Mouse (Mus musculus) embryonic stem cell, embryonic (primary cell): ENCODE measurements around the gene B3gntl1.

Source experiments
- CTCF ChIA-PET, 4 experiments: fragments of 300-600 bp in 2 of 4; fragments of 350-600 bp in 2 of 4; sonication (Branson Sonifier 250); formaldehyde crosslinking; loops; one replicate each; lab custom pipeline; 2022; ENCODE audit warnings: inconsistent platforms in 2 of 4; lab: Charles Lee
- POLR2A ChIA-PET, 4 experiments: fragments of 300-600 bp in 2 of 4; fragments of 350-600 bp in 2 of 4; sonication (Branson Sonifier 250); formaldehyde crosslinking; loops; one replicate each; lab custom pipeline; 2022; ENCODE audit warnings: antibody characterized with exemption in 4 of 4, inconsistent platforms in 1 of 4; lab: Charles Lee

Gene B3gntl1

GRCm38 (mm10) chr11:121672990-121673572 is at the start of gene B3gntl1:
B3gntl1 (minus strand) TSS chr11:121673153.
- ChIA-PET POLR2A (interaction anchor here (0.6 to 3.8 kb wide), 96 partner anchors 8 to 1543 kb away, joined by 3 to 70 read pairs (median 4); partner anchors contain the start of genes Metrnl (in 3 of the 4), Tbcd (in 3 of the 4), Zfp750 (in 3 of the 4) and Foxk2 (in 2 of the 4)), CTCF (interaction anchor here in 3 of 4 experiments (0.6 to 2.1 kb wide), 7 partner anchors 9 to 436 kb away, joined by 3 to 5 read pairs (median 3); partner anchors contain the start of genes Metrnl (in 1 of the 3) and Narf (in 1 of the 3))

- POLR2A ChIA-PET: interaction anchor here in 1 of 4 experiments (1.0 kb wide), 1 partner anchor 19 kb away, joined by 3 read pairs; no protein-coding TSS in a partner anchor
- CTCF ChIA-PET: interaction anchor here in 1 of 4 experiments (0.6 kb wide), 1 partner anchor 31 kb away, joined by 3 read pairs; no protein-coding TSS in a partner anchor
Measured at GRCm38 (mm10) chr11:121722434-121722833, 49.5 kb upstream of the B3gntl1 start.

GRCm38 (mm10) chr11:121720752-121721151 is 47.8 kb upstream of the B3gntl1 start:
- ChIA-PET POLR2A (no interaction called here), CTCF (no interaction called here)

GRCm38 (mm10) chr11:121717724-121718123 is 44.8 kb upstream of the B3gntl1 start:
- ChIA-PET CTCF (interaction anchor here in 1 of 4 experiments (0.6 kb wide), 1 partner anchor 12 kb away, joined by 4 read pairs; no protein-coding TSS in a partner anchor), POLR2A (no interaction called here)

GRCm38 (mm10) chr11:121714745-121715485 is 42.0 kb upstream of the B3gntl1 start:
- ChIA-PET CTCF (no interaction called here), POLR2A (interaction anchor here in 1 of 4 experiments (1.5 kb wide), 1 partner anchor 42 kb away, joined by 3 read pairs; the partner anchor contains the start of gene B3gntl1)

GRCm38 (mm10) chr11:121713569-121713968 is 40.6 kb upstream of the B3gntl1 start:
- ChIA-PET CTCF (no interaction called here), POLR2A (no interaction called here)

- CTCF ChIA-PET: no interaction called here
- POLR2A ChIA-PET: interaction anchor here in 1 of 4 experiments (1.3 kb wide), 1 partner anchor 40 kb away, joined by 3 read pairs; the partner anchor contains the start of gene B3gntl1
Measured at GRCm38 (mm10) chr11:121712987-121713386, 40.0 kb upstream of the B3gntl1 start.

GRCm38 (mm10) chr11:121710245-121710644 is 37.3 kb upstream of the B3gntl1 start:
- ChIA-PET POLR2A (interaction anchor here in 2 of 4 experiments (1.0 to 2.2 kb wide), 3 partner anchors 9 to 37 kb away, joined by 3 to 8 read pairs (median 3); partner anchors contain the start of genes B3gntl1 (in 1 of the 2) and Metrnl (in 1 of the 2)), CTCF (interaction anchor here in 1 of 4 experiments (1.5 kb wide), 1 partner anchor 15 kb away, joined by 3 read pairs; no protein-coding TSS in a partner anchor)

GRCm38 (mm10) chr11:121709278-121709677 is 36.3 kb upstream of the B3gntl1 start:
- ChIA-PET POLR2A (interaction anchor here in 2 of 4 experiments (1.0 to 2.2 kb wide), 3 partner anchors 36 kb away, joined by 3 to 8 read pairs (median 4); partner anchors contain the start of gene B3gntl1 (in 1 of the 2)), CTCF (interaction anchor here in 1 of 4 experiments (1.5 kb wide), 1 partner anchor 14 kb away, joined by 3 read pairs; no protein-coding TSS in a partner anchor)

GRCm38 (mm10) chr11:121706521-121707005 is 33.6 kb upstream of the B3gntl1 start:
- ChIA-PET POLR2A (interaction anchor here in 1 of 4 experiments (0.8 kb wide), 1 partner anchor 100 kb away, joined by 5 read pairs; no protein-coding TSS in a partner anchor), CTCF (interaction anchor here in 1 of 4 experiments (0.6 kb wide), 1 partner anchor 435 kb away, joined by 4 read pairs; no protein-coding TSS in a partner anchor)

- CTCF ChIA-PET: interaction anchor here in 3 of 4 experiments (0.5 to 2.5 kb wide), 4 partner anchors 14 to 142 kb away, joined by 3 to 7 read pairs (median 4); no protein-coding TSS in a partner anchor
- POLR2A ChIA-PET: interaction anchor here in 2 of 4 experiments (0.6 to 4.6 kb wide), 9 partner anchors 19 to 584 kb away, joined by 3 to 70 read pairs (median 3); partner anchors contain the start of gene B3gntl1 (in 2 of the 2)
Measured at GRCm38 (mm10) chr11:121703619-121704215, 30.8 kb upstream of the B3gntl1 start.

- POLR2A ChIA-PET: interaction anchor here in 2 of 4 experiments (0.6 to 4.6 kb wide), 14 partner anchors 11 to 583 kb away, joined by 3 to 70 read pairs (median 4); partner anchors contain the start of genes B3gntl1 (in 2 of the 2), Narf (in 1 of the 2) and Ptchd3 (in 1 of the 2)
- CTCF ChIA-PET: interaction anchor here in 2 of 4 experiments (0.9 to 2.5 kb wide), 5 partner anchors 13 to 144 kb away, joined by 3 to 7 read pairs (median 3); partner anchors contain the start of gene B3gntl1 (in 1 of the 2)
Measured at GRCm38 (mm10) chr11:121702895-121703618, 30.1 kb upstream of the B3gntl1 start.

GRCm38 (mm10) chr11:121702111-121702894 is 29.4 kb upstream of the B3gntl1 start:
- ChIA-PET CTCF (interaction anchor here in 3 of 4 experiments (0.6 to 2.5 kb wide), 9 partner anchors 29 to 1763 kb away, joined by 3 to 7 read pairs (median 3); partner anchors contain the start of gene B3gntl1 (in 1 of the 3)), POLR2A (interaction anchor here in 3 of 4 experiments (0.9 to 4.6 kb wide), 16 partner anchors 10 to 465 kb away, joined by 3 to 70 read pairs (median 4); partner anchors contain the start of genes B3gntl1 (in 3 of the 3), Narf (in 1 of the 3), Ptchd3 (in 1 of the 3) and Rab40b (in 1 of the 3))

GRCm38 (mm10) chr11:121701244-121701643 is 28.3 kb upstream of the B3gntl1 start, which contains the start of gene Metrnl:
Metrnl (plus strand) TSS chr11:121701544.
- POLR2A ChIA-PET: interaction anchor here (0.6 to 4.6 kb wide), 13 partner anchors 9 to 524 kb away, joined by 3 to 70 read pairs (median 5); partner anchors contain the start of genes B3gntl1 (in 3 of the 4), Narf (in 1 of the 4) and Rab40b (in 1 of the 4)
- CTCF ChIA-PET: interaction anchor here in 2 of 4 experiments (1.0 to 2.5 kb wide), 4 partner anchors 28 to 145 kb away, joined by 3 to 7 read pairs (median 4); partner anchors contain the start of gene B3gntl1 (in 1 of the 2)

GRCm38 (mm10) chr11:121698381-121698955 is 25.5 kb upstream of the B3gntl1 start:
- POLR2A ChIA-PET: interaction anchor here in 1 of 4 experiments (0.8 kb wide), 1 partner anchor 541 kb away, joined by 3 read pairs; no protein-coding TSS in a partner anchor

More at GRCm38 (mm10) chr11:121698381-121698955, 25.5 kb upstream of the B3gntl1 start:
- CTCF ChIA-PET: no interaction called here
